Mouse (Mus musculus) heart, postnatal 0 days (tissue): ENCODE data around the gene Exoc1. TPM values are rescaled to one million over a fixed set of nuclear protein-coding genes. Genes with fewer than 3 reads are reported as not detected.
A peak's percentile ranks its signal among the peaks of the same experiment; 100 is the strongest.

Source experiments
- ATAC-seq: fragments of 200-750 bp; cut with Nextera tagmentation; 2 replicates; pipeline ENCODE4 v1.8.0; 2017; ENCODE audit warnings: low read depth, moderate number of reproducible peaks, moderate library complexity; ENCODE audit not compliant: insufficient read depth
- DNase-seq: peaks from one replicate; pipeline ENCODE4 v3.0.0-alpha.2; 2016; ENCODE audit warnings: low spot score
- H3K27ac ChIP-seq: fragments of 300-500 bp; sonication (generic); 2 replicates; pipeline ENCODE4 v1.5.1; 2014; ENCODE audit warnings: low read depth, mild to moderate bottlenecking
- H3K27me3 ChIP-seq: fragments of 300-500 bp; sonication (generic); 2 replicates; pipeline ENCODE4 v1.6.1; 2014; ENCODE audit warnings: low read length, mixed read lengths; ENCODE audit not compliant: control insufficient read depth, insufficient read depth
- H3K36me3 ChIP-seq: fragments of 300-500 bp; sonication (generic); replicated peaks from 2 replicates; pipeline ENCODE4 v1.6.1; 2014; ENCODE audit warnings: low read length, mixed read lengths; ENCODE audit not compliant: control insufficient read depth, insufficient read depth
- H3K4me1 ChIP-seq: fragments of 300-500 bp; sonication (generic); 2 replicates; pipeline ENCODE4 v1.6.1; 2014; ENCODE audit warnings: antibody characterized with exemption; ENCODE audit not compliant: control insufficient read depth, insufficient read depth
- H3K4me2 ChIP-seq: fragments of 300-500 bp; sonication (generic); 2 replicates; pipeline ENCODE4 v1.6.1; 2014; ENCODE audit warnings: low read depth, mild to moderate bottlenecking, low read length, moderate library complexity
- H3K4me3 ChIP-seq: fragments of 300-500 bp; sonication (generic); 2 replicates; pipeline ENCODE4 v1.5.1; 2014; ENCODE audit warnings: low read depth, low read length
- H3K9ac ChIP-seq: fragments of 300-500 bp; sonication (generic); replicated peaks from 2 replicates; pipeline ENCODE4 v1.6.1; 2014; ENCODE audit warnings: low read depth, low read length, mixed read lengths
- H3K9me3 ChIP-seq: fragments of 300-500 bp; sonication (generic); replicated peaks from 2 replicates; pipeline ENCODE4 v1.6.1; 2016; ENCODE audit warnings: low read length; ENCODE audit not compliant: control insufficient read depth
- CTCF ChIP-seq: IDR thresholded peaks from 2 replicates; pipeline ENCODE4 v1.5.1; 2016; ENCODE audit warnings: antibody characterized with exemption, control low read depth, low read depth
- EP300 ChIP-seq: IDR thresholded peaks from 2 replicates; pipeline ENCODE4 v1.6.1; 2016; ENCODE audit warnings: antibody characterized with exemption, low read depth
- WGBS: fragments of 180-500 bp; shearing (Covaris S2); extraction: QIAGEN DNeasy Blood & Tissue Kit; methylation state at CpG from one replicate; pipeline ENCODE4 v1.1.7; 2014; 5-methylcytosine and 5-hydroxymethylcytosine counted together
- polyA plus RNA-seq: library from polyadenylated mRNA; unstranded; fragments of >200 nt; fragmentation: Nextera tagmentation; extraction: Ambion mirVana; gene quantifications from 2 replicates; pipeline ENCODE4 v1.2.1, GENCODE M21; 2015
- total RNA-seq: library from RNA; depleted of rRNA; stranded (reverse); fragments of >200 nt; gene quantifications from 2 replicates; pipeline ENCODE4 v1.2.3, GENCODE M21; 2014; ENCODE audit warnings: low replicate concordance

Exoc1 gene
- total and polyA plus RNA-seq, 2 experiments from 2014 or later: 12.9 to 23.5 TPM

GRCm38 (mm10) chr5:76525066-76525465, 4.0 kb upstream of the Exoc1 start:
- Histone ChIP-seq H3K27ac (no peak overlapping the region), H3K36me3 (no peaks in the 10 kb centered on the region), H3K4me2 (no peak overlapping the region), H3K9ac (no peak overlapping the region), H3K27me3 (no peaks in the 10 kb centered on the region), H3K4me1 (peaks cover 5% of the 10 kb centered on the region), H3K9me3 (no peaks in the 10 kb centered on the region), H3K4me3 (no peak overlapping the region)
- ATAC-seq: no peak
- DNase-seq: no peak
- 43% methylated on average over 4 of the region's 4 CpGs for WGBS
- TF ChIP-seq EP300 (no peak), CTCF (no peak)

- Histone ChIP-seq H3K4me1 (peaks cover 9% of the 10 kb centered on the region), H3K27me3 (no peaks in the 10 kb centered on the region), H3K9me3 (no peaks in the 10 kb centered on the region), H3K4me3 (no peak overlapping the region), H3K36me3 (no peaks in the 10 kb centered on the region), H3K4me2 (no peak overlapping the region), H3K27ac (no peak overlapping the region), H3K9ac (no peak overlapping the region)
- TF ChIP-seq EP300: no peak
- TF ChIP-seq CTCF: peak; percentile 30; the same call in 1 of the 2 replicates
- ATAC-seq (no peak), DNase-seq (no peak)
- 28% methylated on average over 2 of the region's 2 CpGs for WGBS
Measured at GRCm38 (mm10) chr5:76525829-76526228, 3.3 kb upstream of the Exoc1 start.

GRCm38 (mm10) chr5:76529704-76530066, 574 bp downstream of the Exoc1 start:
- WGBS: 4% methylated on average over 9 of the region's 9 CpGs
- H3K4me1 ChIP-seq: peaks cover 9% of the 10 kb centered on the region
- H3K9ac ChIP-seq: peak overlapping the region; percentile 81
- H3K27me3 ChIP-seq: no peaks in the 10 kb centered on the region
- ATAC-seq (0 out of 2 replicates have a peak, but pooled peaks have one; percentile 1), DNase-seq (no peak)
- H3K9me3 ChIP-seq: no peaks in the 10 kb centered on the region
- peak overlapping the region; percentile 89 for H3K27ac ChIP-seq
- H3K4me3 ChIP-seq: peak overlapping the region; percentile 96
- peaks cover 9% of the 10 kb centered on the region for H3K36me3 ChIP-seq
- TF ChIP-seq EP300 (no peak), CTCF (no peak)
- H3K4me2 ChIP-seq: peak overlapping the region; percentile 94

- no peak overlapping the region for H3K4me3 ChIP-seq
- TF ChIP-seq EP300 (no peak), CTCF (no peak)
- no peaks in the 10 kb centered on the region for H3K27me3 ChIP-seq
- DNase-seq (no peak), ATAC-seq (no peak)
- H3K9me3 ChIP-seq: no peaks in the 10 kb centered on the region
- no peak overlapping the region for H3K9ac ChIP-seq
- 82% methylated on average over 6 of the region's 6 CpGs for WGBS
- H3K4me1 ChIP-seq: peaks cover 9% of the 10 kb centered on the region
- H3K4me2 ChIP-seq: no peak overlapping the region
- peaks cover 36% of the 10 kb centered on the region for H3K36me3 ChIP-seq
- H3K27ac ChIP-seq: no peak overlapping the region
Measured at GRCm38 (mm10) chr5:76533186-76533585, 4.1 kb downstream of the Exoc1 start.

- TF ChIP-seq EP300: no peak
- TF ChIP-seq CTCF: no peak
- H3K27me3 ChIP-seq: no peaks in the 10 kb centered on the region
- no peak overlapping the region for H3K27ac ChIP-seq
- H3K9me3 ChIP-seq: no peaks in the 10 kb centered on the region
- no peaks in the 10 kb centered on the region for H3K4me1 ChIP-seq
- DNase-seq (no peak), ATAC-seq (no peak)
- peaks cover 47% of the 10 kb centered on the region for H3K36me3 ChIP-seq
- H3K9ac ChIP-seq: no peak overlapping the region
- H3K4me3 ChIP-seq: no peak overlapping the region
- WGBS: 48% methylated on average over 1 of the region's 1 CpGs
- no peak overlapping the region for H3K4me2 ChIP-seq
Measured at GRCm38 (mm10) chr5:76536231-76536630, 7.1 kb downstream of the Exoc1 start.

GRCm38 (mm10) chr5:76537578-76537977, 8.5 kb downstream of the Exoc1 start:
- no peak overlapping the region for H3K27ac ChIP-seq
- TF ChIP-seq EP300 (no peak), CTCF (no peak)
- H3K4me1 ChIP-seq: no peaks in the 10 kb centered on the region
- no peak overlapping the region for H3K4me2 ChIP-seq
- no peaks in the 10 kb centered on the region for H3K9me3 ChIP-seq
- H3K4me3 ChIP-seq: no peak overlapping the region
- H3K36me3 ChIP-seq: peaks cover 56% of the 10 kb centered on the region
- ATAC-seq: no peak
- WGBS: 94% methylated on average over 10 of the region's 10 CpGs
- H3K9ac ChIP-seq: no peak overlapping the region
- no peak for DNase-seq
- H3K27me3 ChIP-seq: no peaks in the 10 kb centered on the region
